ENCODE assay signal across 12 mouse cellular contexts in the genomic region with DNA sequence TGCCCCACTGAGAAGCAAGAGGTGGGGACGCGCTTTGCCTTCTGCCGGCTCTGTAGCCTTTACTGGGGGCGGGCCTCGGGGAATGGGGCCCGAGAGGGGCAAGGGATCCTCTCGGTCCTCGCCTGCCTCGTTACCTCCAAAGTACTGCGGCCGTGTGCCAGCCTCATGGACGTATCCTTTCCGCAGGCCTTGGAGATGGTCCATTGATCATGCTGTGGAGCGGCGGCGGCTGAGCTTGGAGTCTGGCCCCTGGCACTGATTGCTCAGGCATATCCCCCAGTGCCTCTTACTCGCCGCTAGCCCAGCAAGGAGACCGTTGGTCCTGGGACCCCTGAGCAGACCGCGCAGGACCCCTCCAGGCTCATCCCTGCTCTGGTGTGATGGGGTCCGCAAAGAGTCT. TPM values are rescaled to one million over a fixed set of nuclear protein-coding genes. Genes with fewer than 3 reads are reported as not detected.
DNase-seq lines count a peak whose midpoint lies in the region; ATAC-seq lines count a peak whose summit lies in the region.
"Had no signal": no experiment of that assay in that cellular context is flagged by ENCODE, and none has a peak within 500 bp of the region (broad histone marks: within the 10 kb centered on the region; RNA-seq: fewer than 3 reads in every experiment).

No protein-coding gene starts in this region.

- peak overlapping the region; percentile 8 for H3K4me3 ChIP-seq in kidney, embryonic 14.5 days (ENCODE audit: low read length)
- peak overlapping the region; percentile 28; the same call in 1 of the 2 replicates for H3K4me3 ChIP-seq in limb, embryonic 10.5 days
- H3K4me3 ChIP-seq: myocyte had no signal

- peaks cover 28% of the 10 kb centered on the region for H3K27me3 ChIP-seq in kidney, embryonic 14.5 days (ENCODE audit: control insufficient read depth, insufficient read depth, low read length)
- H3K27me3 ChIP-seq in limb, embryonic 10.5 days (ENCODE audit: low read depth, poor library complexity, severe bottlenecking), result peaks cover 75% of the 10 kb centered on the region

- H3K4me2 ChIP-seq in kidney, embryonic 14.5 days (replicated peaks; ENCODE audit: low read depth, low read length), result peak overlapping the region; percentile 41

- peak; percentile 44; the same call in 1 of the 2 replicates for ATAC-seq in kidney, embryonic 14.5 days (ENCODE audit: low FRiP score, low TSS enrichment)
- no peak for ATAC-seq in erythroblast, adult 5-6 weeks (replicated peaks; ENCODE audit: low FRiP score, poor library complexity, severe bottlenecking)
- ATAC-seq: forebrain, embryonic 14.5 days had no signal

- H3K36me3 ChIP-seq in kidney, embryonic 14.5 days (ENCODE audit: control insufficient read depth, insufficient read depth, low read length), result no peaks in the 10 kb centered on the region
- H3K36me3 ChIP-seq in limb, embryonic 10.5 days, result no peaks in the 10 kb centered on the region

- peak; percentile 5 for DNase-seq in cerebellum, adult 9-10 months
- no peak for DNase-seq in cerebellum, postnatal 36 days
- no peak for DNase-seq in kidney, adult 8-10 months
- DNase-seq in R1 (ENCODE audit: low read depth, low spot score), result peak; percentile 21
- DNase-seq in limb, embryonic 10.5 days (ENCODE audit: low spot score), result peak; percentile 33
- no peak for DNase-seq in thymus, postnatal 14 days
- DNase-seq: right cerebral cortex, postnatal 4 days had no signal

- no peaks in the 10 kb centered on the region for H3K9me3 ChIP-seq in kidney, embryonic 14.5 days (ENCODE audit: control insufficient read depth, low read length)
- no peaks in the 10 kb centered on the region for H3K9me3 ChIP-seq in limb, embryonic 10.5 days (replicated peaks)

- peaks cover 12% of the 10 kb centered on the region for H3K4me1 ChIP-seq in kidney, embryonic 14.5 days (ENCODE audit: control insufficient read depth, insufficient read depth, low read length)
- peaks cover 13% of the 10 kb centered on the region for H3K4me1 ChIP-seq in limb, embryonic 10.5 days

- H3K27ac ChIP-seq in kidney, embryonic 14.5 days (ENCODE audit: low read depth, low read length), result no peak overlapping the region
- no peak overlapping the region for H3K27ac ChIP-seq in limb, embryonic 10.5 days

- 18% methylated on average over 22 of the region's 22 CpGs for WGBS in kidney, embryonic 14.5 days
- WGBS in limb, embryonic 10.5 days, result 18% methylated on average over 22 of the region's 22 CpGs

- no peak overlapping the region; the same call in 1 of the 2 replicates for H3K9ac ChIP-seq in kidney, embryonic 14.5 days (ENCODE audit: low read depth, low read length)

RNA-seq across cellular contexts. Expression of gene Ccdc183, which starts 1.1 kb away (rescaled TPM):
- polyA plus RNA-seq in kidney, embryonic 14.5 days (2014; fragmentation: Nextera tagmentation; extraction: Ambion mirVana), result 0.23 and 0.29 TPM in 2 replicates
- polyA plus RNA-seq in limb, embryonic 10.5 days (2016; fragmentation: Nextera tagmentation; extraction: Ambion mirVana), result 0.13 TPM in 1 of 2 replicates, not detected in the other
- not detected in 2 replicates for total RNA-seq in erythroblast, adult 5-6 weeks (2015; ENCODE audit: low replicate concordance)
- not detected in 2 replicates for total RNA-seq in erythroblast, adult 5-6 weeks (2017; ENCODE audit: low replicate concordance)

RNA-seq across cellular contexts. Expression of gene Tmem141, which starts 5.4 kb away (rescaled TPM):
- polyA plus RNA-seq in kidney, embryonic 14.5 days (2014; fragmentation: Nextera tagmentation; extraction: Ambion mirVana), result 24.3 and 35.0 TPM in 2 replicates
- polyA plus RNA-seq in limb, embryonic 10.5 days (2016; fragmentation: Nextera tagmentation; extraction: Ambion mirVana), result 17.0 and 20.7 TPM in 2 replicates
- total RNA-seq in erythroblast, adult 5-6 weeks (2015; ENCODE audit: low replicate concordance), result 4.6 and 6.0 TPM in 2 replicates
- total RNA-seq in erythroblast, adult 5-6 weeks (2017; ENCODE audit: low replicate concordance), result 2.2 and 9.4 TPM in 2 replicates

RNA-seq across cellular contexts. Expression of gene Rabl6, which starts 8.1 kb away (rescaled TPM):
- 59.6 and 81.1 TPM in 2 replicates for polyA plus RNA-seq in kidney, embryonic 14.5 days (2014; fragmentation: Nextera tagmentation; extraction: Ambion mirVana)
- polyA plus RNA-seq in limb, embryonic 10.5 days (2016; fragmentation: Nextera tagmentation; extraction: Ambion mirVana), result 83.3 and 88.5 TPM in 2 replicates
- 18.1 and 22.4 TPM in 2 replicates for total RNA-seq in erythroblast, adult 5-6 weeks (2015; ENCODE audit: low replicate concordance)
- 11.8 and 29.1 TPM in 2 replicates for total RNA-seq in erythroblast, adult 5-6 weeks (2017; ENCODE audit: low replicate concordance)

RNA-seq across cellular contexts. Expression of gene Fcna, which starts 11.4 kb away (rescaled TPM):
- polyA plus RNA-seq in kidney, embryonic 14.5 days (2014; fragmentation: Nextera tagmentation; extraction: Ambion mirVana), result 1.6 and 1.9 TPM in 2 replicates
- 0.34 and 0.43 TPM in 2 replicates for polyA plus RNA-seq in limb, embryonic 10.5 days (2016; fragmentation: Nextera tagmentation; extraction: Ambion mirVana)
- 20.5 and 47.1 TPM in 2 replicates for total RNA-seq in erythroblast, adult 5-6 weeks (2015; ENCODE audit: low replicate concordance)
- 24.3 and 27.7 TPM in 2 replicates for total RNA-seq in erythroblast, adult 5-6 weeks (2017; ENCODE audit: low replicate concordance)

RNA-seq across cellular contexts. Expression of gene Ajm1, which starts 34.8 kb away (rescaled TPM):
- 0.07 and 0.18 TPM in 2 replicates for polyA plus RNA-seq in kidney, embryonic 14.5 days (2014; fragmentation: Nextera tagmentation; extraction: Ambion mirVana)
- polyA plus RNA-seq in limb, embryonic 10.5 days (2016; fragmentation: Nextera tagmentation; extraction: Ambion mirVana), result 0.06 and 0.08 TPM in 2 replicates
- 0.63 TPM in 1 of 2 replicates, not detected in the other for total RNA-seq in erythroblast, adult 5-6 weeks (2015; ENCODE audit: low replicate concordance)
- not detected in 2 replicates for total RNA-seq in erythroblast, adult 5-6 weeks (2017; ENCODE audit: low replicate concordance)
- total RNA-seq: liver, adult 2 months had no signal

Comparison
In these comparisons a context has a peak if more than half of its experiments do, and no peak if none do; other contexts are left out.
1. DNase-seq: peak in cerebellum, adult 9-10 months (single experiment), R1 (single experiment) and limb, embryonic 10.5 days (single experiment); none in cerebellum, postnatal 36 days (0 of 2), kidney, adult 8-10 months (0 of 2) and thymus, postnatal 14 days (single experiment).